Mouse (Mus musculus) kidney, adult 2 months (tissue): ENCODE data around the gene Sept10. TPM values are rescaled to one million over a fixed set of nuclear protein-coding genes. Genes with fewer than 3 reads are reported as not detected.

ENCODE experiments used
- DNase-seq: peaks from one replicate; pipeline ENCODE4 v3.0.0; 2021
- H3K27ac ChIP-seq: fragments of 200-500 bp; 2 replicates; pipeline ENCODE4 v1.5.1; 2012; ENCODE audit warnings: low read depth, low read length, control low read depth, inconsistent platforms; ENCODE audit not compliant: insufficient read depth
- H3K27me3 ChIP-seq: fragments of 200-500 bp; replicated peaks from 2 replicates; pipeline ENCODE4 v1.6.1; 2012; ENCODE audit warnings: mild to moderate bottlenecking, moderate library complexity, low read length, inconsistent platforms; ENCODE audit not compliant: control insufficient read depth, insufficient read depth
- H3K36me3 ChIP-seq: fragments of 200-500 bp; 2 replicates; pipeline ENCODE4 v1.6.1; 2012; ENCODE audit warnings: mild to moderate bottlenecking, moderate library complexity, low read length, inconsistent platforms; ENCODE audit not compliant: control insufficient read depth, insufficient read depth
- H3K4me1 ChIP-seq: fragments of 200-500 bp; 2 replicates; pipeline ENCODE4 v1.6.1; 2011; ENCODE audit warnings: low read length; ENCODE audit not compliant: control insufficient read depth, insufficient read depth
- H3K4me3 ChIP-seq: fragments of 200-500 bp; 2 replicates; pipeline ENCODE4 v1.5.1; 2011; ENCODE audit warnings: mild to moderate bottlenecking, low read depth, low read length, control low read depth; ENCODE audit not compliant: insufficient read depth
- CTCF ChIP-seq: fragments of 200-500 bp; conservative IDR thresholded peaks from 2 replicates; pipeline ENCODE4 v1.5.1; 2011; ENCODE audit warnings: low read depth, mild to moderate bottlenecking, control low read depth, low read length, moderate library complexity, mixed read lengths; ENCODE audit not compliant: insufficient read depth, insufficient read length
- POLR2A ChIP-seq: fragments of 200-500 bp; IDR thresholded peaks from one replicate; pipeline ENCODE4 v1.6.1; 2011; ENCODE audit warnings: low read depth, low read length, control low read depth
- WGBS: fragments of 180-500 bp; shearing (Covaris S2); methylation state at CpG from one replicate; pipeline ENCODE4 v1.1.7; 2018; 5-methylcytosine and 5-hydroxymethylcytosine counted together
- polyA plus RNA-seq: library from polyadenylated mRNA; depleted of rRNA; stranded (reverse); fragments of >200 nt; gene quantifications from 2 replicates; pipeline ENCODE4 v1.2.3, GENCODE M21; 2012

Gene Sept10
- polyA plus RNA-seq, 1 experiment = 9.1 TPM

DNA sequence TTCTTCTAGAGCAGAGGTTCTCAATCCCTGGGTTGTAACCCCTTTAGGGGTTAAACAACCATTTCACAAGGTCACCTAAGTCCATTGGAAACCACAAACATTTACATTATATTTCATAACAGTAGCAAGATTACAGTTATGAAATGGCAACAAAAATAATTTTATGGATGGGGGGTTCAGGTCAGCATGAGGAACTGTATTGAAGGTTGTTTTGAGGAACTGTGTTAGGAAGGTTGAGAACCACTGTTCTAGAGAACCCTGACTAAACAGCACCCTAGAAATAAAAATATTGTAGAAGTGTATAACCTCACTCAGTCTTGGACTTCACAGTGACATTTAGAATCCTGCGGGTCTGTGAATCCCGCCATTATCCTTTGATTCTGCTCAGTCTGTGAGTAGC is 13.6 kb upstream of the Sept10 start:
- 0 out of 2 replicates have a peak, but pooled peaks cover 2% of the 10 kb centered on the region for H3K4me1 ChIP-seq
- no peaks in the 10 kb centered on the region for H3K27me3 ChIP-seq
- H3K4me3 ChIP-seq = no peak overlapping the region
- TF ChIP-seq CTCF (no peak), POLR2A (no peak)
- no peaks in the 10 kb centered on the region for H3K36me3 ChIP-seq
- no peak for DNase-seq
- H3K27ac ChIP-seq = no peak overlapping the region
- WGBS = 96% methylated on average over 2 of the region's 2 CpGs

DNA sequence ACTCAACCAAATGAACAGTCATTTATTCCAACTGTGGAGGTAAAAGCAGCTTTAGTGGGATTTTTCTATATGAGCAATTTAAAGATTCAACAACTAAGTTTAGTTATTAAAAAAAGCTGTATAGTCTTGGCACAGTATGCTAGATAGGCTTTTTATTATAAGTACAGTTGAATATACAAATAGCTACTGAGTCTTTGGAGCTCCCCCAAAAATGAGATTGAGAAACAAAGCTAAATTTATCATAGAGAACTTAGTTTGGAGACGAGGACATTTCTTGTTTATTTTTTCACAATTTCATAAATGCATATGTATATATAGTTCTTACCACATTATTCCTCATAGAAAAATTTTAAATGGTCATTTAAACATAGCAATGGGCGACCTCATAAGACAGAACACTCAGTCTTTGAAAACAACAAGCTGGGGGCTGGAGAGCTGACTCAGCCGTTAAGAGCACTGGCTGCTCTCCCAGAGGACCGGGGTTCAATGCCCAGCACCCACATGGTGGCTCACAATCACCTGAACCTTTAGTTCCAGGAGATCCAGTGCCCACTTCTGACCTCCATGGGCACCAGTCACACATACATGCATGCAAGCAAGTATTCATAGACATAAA is 7.7 kb upstream of the Sept10 start:
- WGBS = 69% methylated on average over 4 of the region's 4 CpGs
- Histone ChIP-seq H3K4me1 (no peaks in the 10 kb centered on the region), H3K27me3 (no peaks in the 10 kb centered on the region), H3K4me3 (no peak overlapping the region), H3K27ac (no peak overlapping the region), H3K36me3 (no peaks in the 10 kb centered on the region)
- DNase-seq = no peak
- TF ChIP-seq POLR2A (no peak), CTCF (no peak)

DNA sequence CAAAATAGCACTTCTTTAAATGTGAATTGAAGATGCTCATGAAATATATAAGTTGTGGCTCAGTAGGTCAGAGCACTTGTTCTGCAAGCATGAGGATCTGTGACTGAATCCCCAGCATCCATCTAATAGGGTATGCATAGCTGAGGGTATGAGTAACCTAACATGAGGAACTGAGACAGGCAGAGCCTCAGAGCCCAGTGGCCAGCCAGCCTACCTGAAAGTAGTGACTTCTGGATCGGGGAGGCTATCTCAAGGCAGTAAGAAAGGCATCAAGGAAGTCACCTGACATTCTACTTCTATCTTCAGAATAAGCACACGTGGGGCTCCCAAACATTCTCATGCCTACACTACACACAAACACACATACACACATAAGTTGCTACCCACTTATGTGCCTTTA is 3.5 kb upstream of the Sept10 start:
- no peak for TF ChIP-seq CTCF
- TF ChIP-seq POLR2A = no peak
- no peak for DNase-seq
- WGBS = 92% methylated on average over 2 of the region's 2 CpGs
- Histone ChIP-seq H3K27ac (no peak overlapping the region), H3K4me3 (no peak overlapping the region), H3K36me3 (no peaks in the 10 kb centered on the region), H3K4me1 (no peaks in the 10 kb centered on the region), H3K27me3 (no peaks in the 10 kb centered on the region)

DNA sequence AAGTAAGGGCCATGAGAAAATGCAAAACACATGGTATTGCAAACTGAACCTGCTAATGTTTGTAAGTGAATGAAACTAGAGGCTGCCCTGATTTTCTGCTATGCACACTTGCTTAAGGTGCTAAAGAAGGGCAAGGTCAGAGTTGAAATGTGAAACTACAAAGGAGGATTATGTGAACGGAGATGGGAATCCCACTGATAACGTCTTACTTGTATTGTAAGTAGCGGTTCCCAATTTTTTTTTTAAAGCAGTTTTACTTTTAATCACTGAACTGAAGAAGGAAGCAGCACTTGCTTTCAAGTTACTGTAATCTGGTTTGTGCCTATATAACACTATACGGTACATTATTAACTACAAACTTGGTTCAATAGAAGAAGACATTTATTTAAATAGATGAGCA is 2.2 kb upstream of the Sept10 start:
- no peaks in the 10 kb centered on the region for H3K4me1 ChIP-seq
- no peak overlapping the region for H3K27ac ChIP-seq
- H3K4me3 ChIP-seq = no peak overlapping the region
- no peak for TF ChIP-seq CTCF
- TF ChIP-seq POLR2A = no peak
- no peak for DNase-seq
- WGBS = 76% methylated on average over 4 of the region's 4 CpGs
- no peaks in the 10 kb centered on the region for H3K27me3 ChIP-seq
- H3K36me3 ChIP-seq = no peaks in the 10 kb centered on the region

DNA sequence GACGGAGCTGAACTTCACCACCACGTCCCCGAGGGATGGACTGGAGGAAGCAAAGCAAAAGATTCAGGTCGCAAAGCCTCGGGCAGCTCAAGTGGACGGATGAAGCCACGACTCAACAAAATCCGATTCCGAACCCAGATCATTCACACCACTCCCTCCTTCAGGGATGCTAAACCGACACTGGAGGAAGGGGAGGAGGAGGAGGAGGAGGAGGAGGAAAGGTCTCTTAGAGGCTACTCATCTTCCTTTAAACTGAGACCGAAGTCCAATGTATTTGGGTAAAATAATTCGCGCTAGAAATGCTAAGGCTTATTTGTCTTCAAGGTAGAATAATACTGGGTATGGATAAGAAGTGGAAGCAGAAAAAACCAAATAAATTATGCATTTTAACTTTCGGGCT is 1.7 kb upstream of the Sept10 start:
- no peaks in the 10 kb centered on the region for H3K4me1 ChIP-seq
- H3K4me3 ChIP-seq = peak overlapping the region; percentile 97
- WGBS = 57% methylated on average over 14 of the region's 14 CpGs
- H3K36me3 ChIP-seq = no peaks in the 10 kb centered on the region
- H3K27me3 ChIP-seq = no peaks in the 10 kb centered on the region
- TF ChIP-seq CTCF = no peak
- no peak for TF ChIP-seq POLR2A
- DNase-seq = no peak
- H3K27ac ChIP-seq = no peak overlapping the region

DNA sequence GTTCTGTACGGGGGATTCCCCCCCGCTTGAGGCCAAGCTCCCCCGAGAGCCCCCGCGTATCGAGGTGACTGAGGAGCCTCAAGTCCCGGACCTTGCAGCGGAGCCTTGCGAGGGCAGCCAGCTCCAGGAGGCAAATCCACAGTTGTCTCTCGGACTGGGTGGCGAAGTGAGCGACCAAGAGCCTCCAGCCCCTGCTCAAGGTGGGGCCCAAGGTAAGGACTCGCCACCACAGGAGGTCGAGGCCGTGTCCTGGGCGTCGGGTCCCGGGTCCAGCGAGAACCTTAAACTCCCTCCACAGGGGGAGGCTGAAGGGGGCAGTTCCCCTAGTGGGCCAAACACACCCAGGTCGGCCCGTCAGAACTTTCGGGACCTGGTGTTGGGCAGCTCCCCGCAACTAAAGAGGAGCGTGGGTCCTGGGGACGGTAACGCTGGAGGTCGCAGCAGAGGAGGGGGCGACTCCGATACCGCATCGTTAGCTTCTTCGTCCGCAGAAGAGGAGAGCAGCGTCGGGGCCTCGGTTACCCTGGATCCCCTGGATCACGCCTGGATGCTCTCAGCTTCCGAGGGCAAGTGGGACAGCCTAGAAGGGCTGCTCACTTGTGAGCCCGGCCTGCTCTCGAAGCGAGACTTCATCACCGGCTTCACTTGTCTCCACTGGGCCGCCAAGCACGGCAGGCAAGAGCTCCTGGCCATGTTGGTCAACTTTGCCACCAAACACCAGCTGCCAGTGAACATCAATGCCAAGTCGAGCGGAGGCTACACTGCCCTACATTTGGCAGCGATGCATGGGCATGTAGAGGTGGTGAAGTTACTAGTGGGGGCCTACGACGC is 839 bp upstream of the Sept10 start:
- H3K36me3 ChIP-seq = no peaks in the 10 kb centered on the region
- no peaks in the 10 kb centered on the region for H3K27me3 ChIP-seq
- TF ChIP-seq POLR2A (no peak), CTCF (no peak)
- H3K4me3 ChIP-seq = peak overlapping the region; percentile 97
- no peaks in the 10 kb centered on the region for H3K4me1 ChIP-seq
- DNase-seq = peak; percentile 23
- WGBS = 3% methylated on average over 49 of the region's 49 CpGs
- H3K27ac ChIP-seq = peak overlapping the region; percentile 48; the same call in 1 of the 2 replicates

DNA sequence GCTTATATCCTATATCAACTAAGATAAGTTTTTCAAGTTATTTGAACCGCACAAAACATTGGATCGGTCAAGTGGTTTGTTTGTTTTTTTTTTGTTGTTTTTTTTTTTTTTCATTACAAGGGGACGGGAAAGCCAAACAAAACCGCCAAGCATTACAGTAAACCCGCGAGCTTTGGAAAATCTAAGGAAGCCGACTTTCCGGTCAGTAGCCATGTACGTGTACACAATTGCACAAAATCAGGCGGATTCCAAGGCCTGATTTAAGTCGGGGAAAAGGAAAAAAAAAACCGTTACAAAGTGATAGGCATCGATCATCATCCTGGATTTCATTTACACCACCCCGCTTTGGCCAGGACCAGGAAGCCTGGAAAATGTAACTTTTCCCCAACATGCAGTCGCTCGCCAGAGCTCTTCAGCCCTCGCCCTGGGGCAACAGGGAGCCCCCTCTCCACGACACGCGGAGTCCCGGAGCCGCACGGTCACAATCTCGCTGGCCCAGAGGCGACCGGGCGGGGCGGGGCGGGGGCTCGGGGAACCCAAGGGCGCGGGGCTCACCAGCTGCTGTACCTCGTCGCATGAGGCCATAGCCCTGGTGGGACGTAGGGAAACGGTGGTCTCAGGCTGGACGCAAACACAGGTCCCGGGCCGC is 699 bp downstream of the Sept10 start:
- H3K27me3 ChIP-seq = no peaks in the 10 kb centered on the region
- DNase-seq = peak; percentile 38
- H3K27ac ChIP-seq = peak overlapping the region; percentile 82
- 1% methylated on average over 39 of the region's 39 CpGs for WGBS
- peak overlapping the region; percentile 97 for H3K4me3 ChIP-seq
- H3K36me3 ChIP-seq = no peaks in the 10 kb centered on the region
- TF ChIP-seq POLR2A (no peak), CTCF (no peak)
- H3K4me1 ChIP-seq = no peaks in the 10 kb centered on the region
